Mouse (Mus musculus): ENCODE data around the gene Tead2.

The Tead2 gene

GRCm38 (mm10) chr7:45263006-45263607 lies 47.6 kb downstream of the Tead2 start:
- DNase-seq = no peak

- DNase-seq = no peak
Measured at GRCm38 (mm10) chr7:45264348-45264747, 48.8 kb downstream of the Tead2 start.

GRCm38 (mm10) chr7:45265518-45265917 lies 50.0 kb downstream of the Tead2 start:
- DNase-seq = no peak

DNA sequence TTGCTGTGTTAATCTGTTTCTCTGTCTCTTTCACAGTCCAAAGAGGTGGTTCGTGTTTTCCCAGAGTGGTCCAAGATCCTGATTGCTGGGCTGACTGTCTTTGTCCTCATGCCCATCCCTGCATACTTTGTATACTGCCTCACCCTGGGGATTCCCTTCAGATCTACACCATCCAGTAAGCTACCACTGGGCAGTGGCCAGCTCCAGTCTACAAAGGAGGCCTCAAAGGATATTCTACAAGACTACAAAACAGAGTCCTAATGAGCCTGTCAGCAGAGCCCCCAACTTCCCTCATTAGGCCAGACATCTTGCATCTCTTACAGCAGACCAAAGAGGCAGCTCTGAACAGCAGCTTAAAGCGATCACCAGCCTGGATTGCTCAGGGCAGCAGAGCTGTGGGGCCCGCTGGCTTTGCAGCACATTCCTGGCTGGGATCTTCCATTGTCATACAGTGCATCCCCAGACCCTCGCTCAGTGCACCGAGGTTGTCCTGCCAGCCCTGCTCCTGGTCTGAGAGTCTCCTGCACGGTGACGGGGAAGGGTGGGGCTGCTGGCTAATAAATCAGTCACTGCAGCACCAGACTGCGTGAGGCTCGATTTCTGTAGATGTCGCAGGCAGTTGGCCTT lies 57.3 kb downstream of the Tead2 start:
- DNase-seq = no peak

GRCm38 (mm10) chr7:45273672-45274071 lies 58.1 kb downstream of the Tead2 start:
- DNase-seq = no peak

DNA sequence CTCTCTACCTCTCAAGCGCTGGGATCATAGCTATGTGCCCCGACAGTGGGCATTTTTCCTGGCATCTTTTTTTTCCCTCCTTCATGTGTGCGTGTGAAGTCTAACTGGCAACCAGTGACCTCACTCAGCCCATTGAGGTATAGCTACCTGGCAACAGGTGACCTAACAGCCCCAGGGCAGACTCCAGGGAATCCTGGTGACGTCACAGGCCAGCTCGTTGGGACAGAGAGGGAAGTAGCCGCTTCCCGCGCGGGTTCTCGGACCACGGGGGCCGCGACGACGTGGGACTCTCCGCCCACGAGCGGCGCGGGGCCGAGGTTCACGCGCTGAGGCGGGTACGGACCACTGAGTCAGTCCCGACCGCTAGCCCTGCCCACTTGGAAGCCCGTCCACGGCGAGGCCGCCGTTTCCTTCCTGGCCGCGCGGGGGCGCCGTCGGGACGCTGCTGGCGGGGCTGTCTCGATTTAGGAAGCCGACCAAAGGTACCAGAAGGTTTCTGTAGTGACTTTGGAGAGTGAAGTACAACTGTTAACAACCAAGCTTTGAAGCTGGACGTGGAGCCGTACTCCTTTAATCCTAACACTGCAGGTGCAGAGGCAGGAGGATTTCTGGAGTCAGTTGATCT lies 61.7 kb downstream of the Tead2 start, which contains the start of gene Slc6a21:
Slc6a21 (plus strand) TSS at position 378 of the 625 bp plus-strand sequence.
- peak; percentile 64 for DNase-seq

Measured in right cerebral cortex, postnatal 14 days (tissue).